26 mouse cellular contexts compared by ENCODE assay signal in the genomic region with DNA sequence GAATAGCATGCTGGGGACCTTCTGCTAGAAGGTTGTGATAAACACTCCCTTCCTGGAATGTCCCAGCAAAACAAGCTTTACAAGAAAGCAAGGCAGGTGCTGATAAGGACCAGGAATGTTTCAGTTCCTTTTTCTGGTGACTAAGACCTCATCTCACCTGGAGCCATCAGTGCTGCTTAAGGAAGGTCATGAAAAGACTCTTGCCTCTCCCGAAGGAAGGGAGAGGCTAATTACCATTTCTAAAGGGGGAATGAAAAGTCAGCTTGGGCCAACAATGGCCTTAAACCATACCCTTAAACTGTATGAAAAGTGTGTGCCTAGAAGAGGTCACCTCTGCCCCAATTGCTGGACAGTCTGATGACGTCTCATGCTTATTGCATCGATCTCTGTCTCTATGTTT. TPM values are rescaled to one million over a fixed set of nuclear protein-coding genes. Genes with fewer than 3 reads are reported as not detected.
A peak's percentile ranks its signal among the peaks of the same experiment; 100 is the strongest.
DNase-seq lines count a peak whose midpoint lies in the region; TF ChIP-seq lines count a peak whose summit lies in the region.
"Had no signal": no experiment of that assay in that cellular context is flagged by ENCODE, and none has a peak within 500 bp of the region (broad histone marks: within the 10 kb centered on the region; RNA-seq: fewer than 3 reads in every experiment).

No protein-coding gene starts in this region.

- no peak for TF ChIP-seq POLR2A in ES-Bruce4 (IDR thresholded peaks at IDR 0.05; ENCODE audit: insufficient read depth, low read length)

- H3K4me3 ChIP-seq in ES-Bruce4 (ENCODE audit: low read depth, low read length) (no peak overlapping the region), ES-E14 (ENCODE audit: insufficient read depth in 1 of 2, low read depth in 1 of 2, low read length in 2 of 2, poor library complexity in 1 of 2, severe bottlenecking in 1 of 2) (no peak overlapping the region)
- H3K4me3 ChIP-seq: embryonic facial prominence, embryonic 13.5 days; embryonic facial prominence, embryonic 15.5 days; erythroblast, embryonic 14.5 days; forebrain, embryonic 10.5 days; forebrain, embryonic 12.5 days had no signal

- H3K27me3 ChIP-seq in ES-Bruce4 (ENCODE audit: control insufficient read depth, insufficient read depth, low read length, poor library complexity, severe bottlenecking), result no peaks in the 10 kb centered on the region
- H3K27me3 ChIP-seq: CH12.LX; embryonic facial prominence, embryonic 13.5 days; embryonic facial prominence, embryonic 15.5 days; forebrain, embryonic 12.5 days had no signal

- no peaks in the 10 kb centered on the region for H3K4me1 ChIP-seq in ES-Bruce4 (ENCODE audit: control insufficient read depth, insufficient read depth, low read length)
- peaks cover 0 to 2% of the 10 kb centered on the region in 2 experiments; a peak in 3 of 4 replicates for H3K4me1 ChIP-seq in ES-E14 (ENCODE audit: control insufficient read depth in 2 of 2, insufficient read depth in 2 of 2, low read length in 2 of 2, poor library complexity in 1 of 2)
- H3K4me1 ChIP-seq: embryonic facial prominence, embryonic 13.5 days; embryonic facial prominence, embryonic 15.5 days; forebrain, embryonic 10.5 days; forebrain, embryonic 12.5 days had no signal

- no peak overlapping the region for H3K9ac ChIP-seq in ES-Bruce4 (ENCODE audit: low read depth, poor library complexity, severe bottlenecking)
- H3K9ac ChIP-seq in ES-E14 (ENCODE audit: insufficient read depth, low read depth, low read length, poor library complexity, severe bottlenecking), result no peak overlapping the region
- H3K9ac ChIP-seq: embryonic facial prominence, embryonic 13.5 days; embryonic facial prominence, embryonic 15.5 days; forebrain, embryonic 12.5 days had no signal

- peak; percentile 76; the same call in 1 of the 2 replicates for TF ChIP-seq EP300 in ES-Bruce4 (IDR thresholded peaks at IDR 0.05; ENCODE audit: insufficient read depth, low read depth, low read length)

- H3K27ac ChIP-seq in ES-Bruce4 (ENCODE audit: insufficient read depth, low read length), result peak overlapping the region; percentile 100
- H3K27ac ChIP-seq in ES-E14 (ENCODE audit: insufficient read depth, low read depth, low read length, poor library complexity, severe bottlenecking), result no peak overlapping the region; the same call in 1 of the 2 replicates
- H3K27ac ChIP-seq: embryonic facial prominence, embryonic 13.5 days; embryonic facial prominence, embryonic 15.5 days; forebrain, embryonic 10.5 days; forebrain, embryonic 12.5 days had no signal

- in situ Hi-C loops in ES-E14 (cut with MboI; ENCODE audit: low sequenced_read_pairs in 2 of 2, unreplicated experiment in 2 of 2), result no loop called here

- H3K36me3 ChIP-seq in ES-Bruce4 (ENCODE audit: control insufficient read depth, insufficient read depth, low read length, poor library complexity, severe bottlenecking) (peaks cover 25% of the 10 kb centered on the region), ES-E14 (ENCODE audit: control insufficient read depth, insufficient read depth, low read length, poor library complexity, severe bottlenecking) (0 out of 2 replicates have a peak, but pooled peaks cover 2% of the 10 kb centered on the region)
- H3K36me3 ChIP-seq: embryonic facial prominence, embryonic 13.5 days; embryonic facial prominence, embryonic 15.5 days; forebrain, embryonic 10.5 days; forebrain, embryonic 12.5 days had no signal

- peaks cover 25% of the 10 kb centered on the region for H3K9me3 ChIP-seq in ES-Bruce4 (replicated peaks; ENCODE audit: control insufficient read depth, insufficient read depth, low read length, poor library complexity, severe bottlenecking)
- H3K9me3 ChIP-seq in ES-E14 (ENCODE audit: control insufficient read depth, insufficient read depth, low read depth, low read length), result no peaks in the 10 kb centered on the region
- H3K9me3 ChIP-seq: embryonic facial prominence, embryonic 13.5 days; embryonic facial prominence, embryonic 15.5 days; forebrain, embryonic 10.5 days; forebrain, embryonic 12.5 days had no signal

- peak; percentile 26 for DNase-seq in ES-E14 (ENCODE audit: low read depth, low spot score)
- DNase-seq in ZHBTc4 (ENCODE audit: low read depth, low spot score), result peak; percentile 90
- DNase-seq in cerebellum, postnatal 10 days, result no peak
- DNase-seq in kidney, adult 18-20 months, result no peak
- DNase-seq: adrenal gland, adult 2 months; adrenal gland, postnatal 10 days; adrenal gland, postnatal 25 days; B cell, adult 2 months; cerebellum, adult 11-12 months; cerebellum, adult 2 months; cerebellum, adult 9-10 months; cerebellum, postnatal 14 days; cerebellum, postnatal 36 days; embryo, embryonic 11 days had no signal

- TF ChIP-seq CTCF in ES-Bruce4 (IDR thresholded peaks at IDR 0.05; ENCODE audit: low read depth, low read length), result no peak

TF ChIP-seq in ES-E14, 5 proteins besides CTCF, POLR2A, EP300 and RAD21:
- TF ChIP-seq HCFC1 (IDR thresholded peaks at IDR 0.05; ENCODE audit: borderline replicate concordance, insufficient read depth, low read length) (no peak), MAFK (IDR thresholded peaks at IDR 0.05; ENCODE audit: insufficient read depth, low read depth, low read length) (no peak), ZC3H11A (IDR thresholded peaks at IDR 0.05; ENCODE audit: borderline replicate concordance, low read depth, low read length) (no peak), ZNF384 (IDR thresholded peaks at IDR 0.05; ENCODE audit: low read depth, low read length) (no peak), CHD2 (IDR thresholded peaks at IDR 0.05; ENCODE audit: low read depth, low read length) (no peak)

RNA-seq across cellular contexts. Expression of a gene that starts 44.4 kb away (rescaled TPM):
- 16.3 and 20.6 TPM in 2 replicates for polyA plus RNA-seq in ES-Bruce4 (2011; ENCODE audit: insufficient read depth, insufficient read length, low read depth, missing spikeins)
- 1.1 and 5.5 TPM in 2 replicates for total RNA-seq in ES-E14 (2012; rRNA removed)
- total RNA-seq: CH12.LX; common myeloid progenitor, adult 5-6 weeks; MEL had no signal
- polyA plus RNA-seq: CD4-positive, CD25-positive, alpha-beta regulatory T cell, adult 4 months; embryonic facial prominence, embryonic 15.5 days; erythroblast, embryonic 14.5 days; forebrain, embryonic 16.5 days; frontal cortex, adult 2 months had no signal

Comparison
In these comparisons a context has a peak if more than half of its experiments do, and no peak if none do; other contexts are left out.
1. DNase-seq: peak in ES-E14 (single experiment) and ZHBTc4 (single experiment); none in cerebellum, postnatal 10 days (0 of 2) and kidney, adult 18-20 months (single experiment).